Mouse (Mus musculus): Measurements from ENCODE around the gene Itga7. TPM values are rescaled to one million over a fixed set of nuclear protein-coding genes. Genes with fewer than 3 reads are reported as not detected.

The Itga7 gene
- polyA plus RNA-seq (2014; fragmentation: Illumina TruSeq; extraction: RNeasy Lipid Tissue Mini Kit (QIAGEN cat#74804); ENCODE audit: insufficient read depth, low read depth, low replicate concordance), result 14.2 TPM

GRCm38 (mm10) chr10:128933574-128933973, at the start of gene Itga7:
Gene Itga7, plus strand, starts transcription at chr10:128933818.

GRCm38 (mm10) chr10:128891296-128892094, 42.1 kb upstream of the Itga7 start, which contains the start of gene Gdf11:
Gene Gdf11, minus strand, starts transcription at chr10:128891718.

GRCm38 (mm10) chr10:128900698-128901097, 32.9 kb upstream of the Itga7 start, which contains the start of gene Cd63:
Gene Cd63, plus strand, starts transcription at chr10:128900989.

DNA sequence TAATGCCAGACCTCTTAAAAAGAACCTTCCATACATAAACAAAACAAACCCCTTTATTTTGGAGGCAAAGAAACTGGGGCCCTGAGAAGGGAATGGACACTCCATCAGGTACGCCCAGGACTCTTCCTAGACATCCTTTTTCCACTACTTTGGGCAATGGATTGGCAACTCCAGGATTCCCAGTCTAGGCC, 10.9 kb upstream of the Itga7 start, which contains the start of gene Rdh5:
Gene Rdh5, minus strand, starts transcription at position 67 of the 191 bp plus-strand sequence.

DNA sequence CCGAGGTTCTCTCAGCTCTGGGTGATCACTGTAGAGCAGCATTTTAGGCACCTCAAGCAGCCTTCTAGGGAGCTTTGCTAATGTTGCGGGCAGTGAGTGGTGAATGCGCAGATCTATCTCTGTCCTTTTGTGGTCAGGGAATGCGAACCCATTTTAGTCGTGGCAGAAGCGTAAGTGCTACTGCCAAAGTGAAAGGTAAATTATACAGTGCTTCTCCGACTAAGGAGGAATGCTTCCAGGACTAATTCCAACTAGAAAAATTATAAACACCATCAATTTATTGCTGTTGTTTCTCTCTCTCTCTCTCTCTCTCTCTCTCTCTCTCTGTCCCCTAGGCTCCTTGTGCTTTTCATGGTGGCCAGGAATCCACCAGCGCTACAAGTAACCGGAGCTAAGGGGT, 9.7 kb upstream of the Itga7 start, which contains the start of gene Bloc1s1:
Gene Bloc1s1, minus strand, starts transcription at position 101 of the 400 bp plus-strand sequence.

DNA sequence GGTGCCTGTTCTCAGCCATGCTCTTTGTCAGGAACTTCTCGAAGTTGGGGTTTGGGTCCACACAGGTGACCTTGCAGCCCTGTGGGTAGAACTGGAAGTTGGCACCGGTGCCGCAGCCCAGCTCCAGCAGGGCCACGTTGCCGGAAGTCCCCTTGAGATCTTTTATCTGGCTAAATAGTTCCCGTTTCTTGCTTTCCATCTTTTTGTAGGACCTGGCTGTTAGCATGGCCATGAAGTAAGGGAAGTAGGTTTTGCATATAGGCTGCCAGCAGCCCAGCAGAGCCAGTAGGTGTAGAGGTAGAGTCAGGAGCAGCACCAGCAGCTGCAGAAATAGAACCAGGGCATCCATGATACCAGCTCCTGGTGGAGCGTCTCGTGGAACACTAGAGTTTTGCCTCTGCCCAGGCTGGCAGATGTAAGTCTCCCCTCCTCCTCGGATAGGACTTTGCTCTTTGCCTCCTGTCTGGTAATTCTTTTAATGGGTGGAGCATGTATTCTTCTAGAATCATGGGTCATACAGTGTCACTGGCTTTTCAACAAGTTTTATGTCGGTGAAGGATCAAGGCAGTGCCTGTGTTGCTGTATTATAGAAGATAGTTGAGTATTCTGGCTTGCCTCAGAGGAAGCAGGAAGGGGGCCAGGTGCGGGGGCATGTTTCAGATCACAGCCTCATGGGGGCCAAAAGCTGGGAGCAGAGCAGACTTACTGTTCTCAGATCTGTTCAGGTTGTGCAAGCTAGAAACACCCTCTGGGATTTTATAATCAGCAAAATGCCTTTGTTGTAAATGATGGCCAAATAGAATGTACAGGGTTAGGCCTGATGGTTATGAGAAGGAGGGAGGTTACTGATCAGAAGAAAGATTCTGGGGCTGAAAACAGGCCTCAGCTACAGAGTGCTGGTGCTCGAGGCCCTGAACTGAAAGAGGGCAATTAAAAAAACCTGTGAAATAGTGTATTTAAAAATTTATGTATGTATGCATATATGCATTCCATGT, 27.3 kb downstream of the Itga7 start, which contains the start of gene Mettl7b:
Gene Mettl7b, minus strand, starts transcription at position 399 of the 995 bp plus-strand sequence.

DNA sequence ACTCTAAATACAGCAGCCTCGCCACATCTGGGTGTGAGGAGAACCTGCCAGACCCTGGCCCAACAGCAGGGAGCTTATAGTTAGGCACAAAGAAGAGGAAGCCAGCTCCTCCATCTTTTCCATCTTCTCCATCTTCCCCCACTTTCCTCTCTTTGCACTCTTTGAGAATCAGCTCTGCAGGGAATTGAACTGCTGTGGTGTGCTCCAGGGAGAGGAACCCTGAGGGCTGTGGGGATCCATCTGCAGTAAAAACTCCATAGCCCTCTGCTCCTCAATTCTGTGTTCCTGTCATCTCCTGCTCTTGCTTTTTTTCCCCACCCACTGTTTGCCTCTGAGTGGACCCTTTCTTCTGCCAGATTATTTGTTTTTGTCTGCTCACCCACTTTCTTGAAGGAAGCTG, 55.5 kb downstream of the Itga7 start, which contains the start of gene Olfr9:
Gene Olfr9, plus strand, starts transcription at position 301 of the 400 bp plus-strand sequence.

Other genes with a start within 250 kb of the Itga7 start
- gene Rab5b, start 237.6 kb upstream of the Itga7 start, polyA plus RNA-seq (2014; fragmentation: Illumina TruSeq; extraction: RNeasy Lipid Tissue Mini Kit (QIAGEN cat#74804); ENCODE audit: insufficient read depth, low read depth, low replicate concordance), result 55.5 TPM
- 0.31 TPM for gene Pmel, start 229.6 kb upstream of the Itga7 start, polyA plus RNA-seq (2014; fragmentation: Illumina TruSeq; extraction: RNeasy Lipid Tissue Mini Kit (QIAGEN cat#74804); ENCODE audit: insufficient read depth, low read depth, low replicate concordance)
- gene Cdk2, start 228.8 kb upstream of the Itga7 start, polyA plus RNA-seq (2014; fragmentation: Illumina TruSeq; extraction: RNeasy Lipid Tissue Mini Kit (QIAGEN cat#74804); ENCODE audit: insufficient read depth, low read depth, low replicate concordance), result 11.7 TPM
- 19.2 TPM for gene Dgka, start 189.0 kb upstream of the Itga7 start, polyA plus RNA-seq (2014; fragmentation: Illumina TruSeq; extraction: RNeasy Lipid Tissue Mini Kit (QIAGEN cat#74804); ENCODE audit: insufficient read depth, low read depth, low replicate concordance)
- 25.4 TPM for gene Pym1, start 185.9 kb upstream of the Itga7 start, polyA plus RNA-seq (2014; fragmentation: Illumina TruSeq; extraction: RNeasy Lipid Tissue Mini Kit (QIAGEN cat#74804); ENCODE audit: insufficient read depth, low read depth, low replicate concordance)
- gene Mmp19, start 142.9 kb upstream of the Itga7 start, polyA plus RNA-seq (2014; fragmentation: Illumina TruSeq; extraction: RNeasy Lipid Tissue Mini Kit (QIAGEN cat#74804); ENCODE audit: insufficient read depth, low read depth, low replicate concordance), result 10.5 TPM
- 37.5 TPM for gene Dnajc14, start 129.8 kb upstream of the Itga7 start, polyA plus RNA-seq (2014; fragmentation: Illumina TruSeq; extraction: RNeasy Lipid Tissue Mini Kit (QIAGEN cat#74804); ENCODE audit: insufficient read depth, low read depth, low replicate concordance)
- gene Tmem198b, start 129.4 kb upstream of the Itga7 start, polyA plus RNA-seq (2014; fragmentation: Illumina TruSeq; extraction: RNeasy Lipid Tissue Mini Kit (QIAGEN cat#74804); ENCODE audit: insufficient read depth, low read depth, low replicate concordance), result 6.7 TPM
- 97.3 TPM for gene Sarnp, start 116.5 kb upstream of the Itga7 start, polyA plus RNA-seq (2014; fragmentation: Illumina TruSeq; extraction: RNeasy Lipid Tissue Mini Kit (QIAGEN cat#74804); ENCODE audit: insufficient read depth, low read depth, low replicate concordance)
- gene Ormdl2, start 112.2 kb upstream of the Itga7 start, polyA plus RNA-seq (2014; fragmentation: Illumina TruSeq; extraction: RNeasy Lipid Tissue Mini Kit (QIAGEN cat#74804); ENCODE audit: insufficient read depth, low read depth, low replicate concordance), result 65.0 TPM
- gene Gdf11, start 42.1 kb upstream of the Itga7 start, polyA plus RNA-seq (2014; fragmentation: Illumina TruSeq; extraction: RNeasy Lipid Tissue Mini Kit (QIAGEN cat#74804); ENCODE audit: insufficient read depth, low read depth, low replicate concordance), result 0.65 TPM
- 322 TPM for gene Cd63, start 32.8 kb upstream of the Itga7 start, polyA plus RNA-seq (2014; fragmentation: Illumina TruSeq; extraction: RNeasy Lipid Tissue Mini Kit (QIAGEN cat#74804); ENCODE audit: insufficient read depth, low read depth, low replicate concordance)
- 6.0 TPM for gene Rdh5, start 10.9 kb upstream of the Itga7 start, polyA plus RNA-seq (2014; fragmentation: Illumina TruSeq; extraction: RNeasy Lipid Tissue Mini Kit (QIAGEN cat#74804); ENCODE audit: insufficient read depth, low read depth, low replicate concordance)
- 331 TPM for gene Bloc1s1, start 9.8 kb upstream of the Itga7 start, polyA plus RNA-seq (2014; fragmentation: Illumina TruSeq; extraction: RNeasy Lipid Tissue Mini Kit (QIAGEN cat#74804); ENCODE audit: insufficient read depth, low read depth, low replicate concordance)
- gene Mettl7b, start 27.2 kb downstream of the Itga7 start, polyA plus RNA-seq (2014; fragmentation: Illumina TruSeq; extraction: RNeasy Lipid Tissue Mini Kit (QIAGEN cat#74804); ENCODE audit: insufficient read depth, low read depth, low replicate concordance), result not detected
- gene Olfr9, start 55.6 kb downstream of the Itga7 start, polyA plus RNA-seq (2014; fragmentation: Illumina TruSeq; extraction: RNeasy Lipid Tissue Mini Kit (QIAGEN cat#74804); ENCODE audit: insufficient read depth, low read depth, low replicate concordance), result not detected
- gene Olfr763, start 77.0 kb downstream of the Itga7 start, polyA plus RNA-seq (2014; fragmentation: Illumina TruSeq; extraction: RNeasy Lipid Tissue Mini Kit (QIAGEN cat#74804); ENCODE audit: insufficient read depth, low read depth, low replicate concordance), result not detected
- not detected for gene Olfr764-ps1, start 106.1 kb downstream of the Itga7 start, polyA plus RNA-seq (2014; fragmentation: Illumina TruSeq; extraction: RNeasy Lipid Tissue Mini Kit (QIAGEN cat#74804); ENCODE audit: insufficient read depth, low read depth, low replicate concordance)
- gene Olfr765, start 116.2 kb downstream of the Itga7 start, polyA plus RNA-seq (2014; fragmentation: Illumina TruSeq; extraction: RNeasy Lipid Tissue Mini Kit (QIAGEN cat#74804); ENCODE audit: insufficient read depth, low read depth, low replicate concordance), result not detected
- not detected for gene Olfr766-ps1, start 135.2 kb downstream of the Itga7 start, polyA plus RNA-seq (2014; fragmentation: Illumina TruSeq; extraction: RNeasy Lipid Tissue Mini Kit (QIAGEN cat#74804); ENCODE audit: insufficient read depth, low read depth, low replicate concordance)
- gene Olfr767, start 149.1 kb downstream of the Itga7 start, polyA plus RNA-seq (2014; fragmentation: Illumina TruSeq; extraction: RNeasy Lipid Tissue Mini Kit (QIAGEN cat#74804); ENCODE audit: insufficient read depth, low read depth, low replicate concordance), result not detected
- not detected for gene Olfr768, start 165.6 kb downstream of the Itga7 start, polyA plus RNA-seq (2014; fragmentation: Illumina TruSeq; extraction: RNeasy Lipid Tissue Mini Kit (QIAGEN cat#74804); ENCODE audit: insufficient read depth, low read depth, low replicate concordance)
- gene Olfr769, start 184.0 kb downstream of the Itga7 start, polyA plus RNA-seq (2014; fragmentation: Illumina TruSeq; extraction: RNeasy Lipid Tissue Mini Kit (QIAGEN cat#74804); ENCODE audit: insufficient read depth, low read depth, low replicate concordance), result not detected
- gene Olfr770, start 205.2 kb downstream of the Itga7 start, polyA plus RNA-seq (2014; fragmentation: Illumina TruSeq; extraction: RNeasy Lipid Tissue Mini Kit (QIAGEN cat#74804); ENCODE audit: insufficient read depth, low read depth, low replicate concordance), result not detected
- not detected for gene Olfr771, start 230.9 kb downstream of the Itga7 start, polyA plus RNA-seq (2014; fragmentation: Illumina TruSeq; extraction: RNeasy Lipid Tissue Mini Kit (QIAGEN cat#74804); ENCODE audit: insufficient read depth, low read depth, low replicate concordance)
- not detected for gene Olfr772, start 244.1 kb downstream of the Itga7 start, polyA plus RNA-seq (2014; fragmentation: Illumina TruSeq; extraction: RNeasy Lipid Tissue Mini Kit (QIAGEN cat#74804); ENCODE audit: insufficient read depth, low read depth, low replicate concordance)